Mouse (Mus musculus): ENCODE results near the gene Prmt8.

The Prmt8 gene

DNA sequence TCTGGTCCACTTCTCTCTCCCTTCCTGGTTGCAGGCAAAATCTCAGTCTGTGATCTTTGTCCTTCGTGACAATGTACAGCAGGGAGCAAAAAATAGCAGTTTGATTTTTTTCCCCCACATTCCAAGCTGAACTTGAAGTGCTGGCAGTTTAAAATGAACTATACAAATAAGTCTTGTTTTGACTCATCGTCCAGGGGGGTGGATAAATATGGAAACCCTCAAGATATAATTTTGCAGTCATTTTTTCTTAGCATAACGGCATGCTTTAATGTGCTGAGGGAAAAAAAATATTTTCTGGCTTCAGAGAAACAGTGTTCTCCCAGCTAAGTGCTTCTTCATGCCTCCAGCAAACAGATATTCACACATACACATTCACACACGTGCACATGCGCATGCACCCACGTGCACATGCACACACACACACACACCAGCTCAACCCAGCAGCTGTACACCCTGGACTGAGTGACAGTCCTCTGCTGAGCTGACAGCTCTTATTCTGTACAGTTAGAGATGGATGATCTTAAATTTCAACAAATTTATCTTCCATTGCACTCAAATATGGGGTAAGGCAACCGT, 107.5 kb downstream of the Prmt8 start:
- no peak for DNase-seq (ENCODE audit: low spot score)

DNA sequence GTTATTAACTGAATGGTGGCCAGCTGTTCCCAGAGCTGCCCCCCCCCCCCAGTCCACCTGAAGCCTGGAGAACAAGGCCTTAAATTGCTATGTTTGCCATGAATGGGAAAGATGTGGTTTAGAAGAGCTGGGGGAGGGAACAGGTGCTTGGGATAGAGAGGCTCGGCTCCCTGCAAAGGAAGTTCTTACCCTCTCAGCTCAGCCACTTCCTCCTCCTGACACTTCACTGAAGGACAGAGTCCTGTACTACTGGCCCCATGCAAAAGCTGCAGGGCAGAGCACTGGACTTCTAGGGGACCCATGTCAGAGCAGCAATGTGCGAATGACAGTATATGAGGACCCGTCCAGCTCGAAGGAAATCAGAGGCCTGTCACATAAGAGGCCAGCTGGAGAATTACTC, 109.3 kb downstream of the Prmt8 start:
- no peak for DNase-seq (ENCODE audit: low spot score)

DNA sequence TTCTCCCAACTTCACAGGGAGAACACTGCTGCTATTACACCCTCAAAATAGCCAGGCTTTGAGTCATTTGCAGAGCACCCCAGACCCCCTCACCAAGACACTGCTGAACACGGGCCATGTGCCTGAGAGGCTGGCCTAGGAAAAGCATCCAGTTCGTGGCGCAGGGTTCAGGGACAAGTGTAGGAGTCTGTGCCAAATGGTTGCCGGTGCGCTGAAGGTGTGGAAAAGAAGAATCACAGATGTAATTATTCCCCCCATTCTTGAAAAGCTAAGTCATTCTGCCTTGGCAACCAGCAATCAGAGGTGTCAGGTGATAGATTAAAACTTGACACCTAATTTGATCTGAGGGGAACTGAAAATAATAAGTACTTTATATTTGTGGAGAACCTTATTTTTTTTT, 109.8 kb downstream of the Prmt8 start:
- DNase-seq (ENCODE audit: low spot score): no peak

DNA sequence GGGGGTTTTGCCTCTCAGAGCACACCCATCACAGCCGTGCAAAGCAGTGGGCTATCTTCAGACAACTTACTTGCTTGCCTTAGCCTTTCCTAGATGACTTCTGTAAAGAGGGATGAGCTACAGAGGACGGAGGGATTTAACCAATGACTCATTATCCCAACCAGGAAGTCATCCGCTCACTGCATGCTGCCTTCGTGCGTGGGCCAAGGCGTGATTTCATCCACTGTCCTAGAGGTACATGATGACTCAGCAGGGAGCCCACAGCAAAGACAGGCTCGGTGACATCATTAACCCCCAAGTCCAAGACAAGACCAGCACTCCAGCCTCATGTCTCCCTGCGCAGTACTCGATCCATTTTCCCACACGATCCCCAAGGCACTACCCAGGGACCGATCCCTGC, 112.1 kb downstream of the Prmt8 start:
- no peak for DNase-seq (ENCODE audit: low spot score)

DNA sequence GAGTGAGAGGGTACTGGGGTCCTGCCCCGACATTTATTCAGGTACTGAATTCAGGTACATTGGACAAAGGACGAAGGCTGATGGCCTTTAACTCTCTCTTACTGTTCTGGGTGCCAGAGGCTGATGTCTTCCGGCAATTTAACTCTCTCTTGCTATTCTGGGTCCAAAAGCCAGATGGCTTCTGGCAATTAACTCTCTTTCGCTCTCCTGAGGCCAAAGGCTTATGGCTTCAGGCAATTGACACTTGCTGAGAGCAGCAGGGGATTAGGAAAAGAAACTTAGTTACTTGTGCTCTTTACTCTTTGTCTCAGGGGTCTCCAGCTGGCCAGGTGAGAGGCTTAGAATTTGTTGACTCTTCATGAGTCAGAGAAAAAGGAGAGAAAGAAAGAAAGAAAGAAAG, 113.3 kb downstream of the Prmt8 start:
- DNase-seq (ENCODE audit: low spot score): no peak

DNA sequence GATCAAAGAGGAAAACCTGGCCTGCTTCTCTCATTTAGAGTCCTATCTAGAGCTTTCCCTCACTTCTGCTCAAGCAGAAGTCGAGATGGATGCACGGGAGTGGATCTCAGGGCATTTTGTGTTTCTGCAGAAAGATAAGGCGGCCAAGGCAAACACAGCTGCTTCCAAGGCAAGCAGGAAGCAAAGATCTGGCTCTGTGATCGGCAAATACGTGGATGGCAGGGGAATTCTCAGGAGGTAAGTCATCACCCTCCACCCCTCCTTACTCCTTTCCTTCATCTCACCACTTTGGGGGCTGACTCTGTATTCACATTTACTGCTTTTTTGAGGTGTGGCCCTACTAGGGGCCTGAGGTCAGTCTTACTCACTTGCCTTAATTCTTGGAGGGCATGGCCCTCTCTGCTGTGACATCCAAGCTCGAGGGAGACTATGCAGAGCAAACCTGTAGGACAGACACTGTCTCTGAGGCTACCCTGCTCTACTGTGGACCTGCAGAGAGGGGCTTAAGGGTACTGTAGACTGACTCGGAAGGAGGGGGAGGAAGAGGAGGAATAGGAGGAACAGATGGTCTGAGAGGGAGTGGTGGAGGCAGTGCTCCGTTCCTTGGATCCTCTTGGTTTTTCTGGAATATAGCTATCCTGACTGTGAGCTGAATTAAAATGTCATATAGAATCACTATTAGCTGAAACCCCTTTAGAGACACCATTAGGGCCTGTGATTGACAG, 128.0 kb downstream of the Prmt8 start:
- DNase-seq (ENCODE audit: low spot score): no peak

All from left cerebral cortex, adult 11 months (tissue).